Mouse (Mus musculus) megakaryocyte, embryonic 14.5 days (primary cell): ENCODE measurements around the gene Gm17332. TPM values are rescaled to one million over a fixed set of nuclear protein-coding genes. Genes with fewer than 3 reads are reported as not detected.

Source experiments
- H3K27me3 ChIP-seq: replicated peaks from 2 replicates; pipeline ENCODE3; 2012; ENCODE audit warnings: inconsistent platforms
- H3K36me3 ChIP-seq: replicated peaks from 2 replicates; pipeline ENCODE3; 2012; ENCODE audit warnings: low read length, inconsistent platforms, mixed read lengths
- H3K4me1 ChIP-seq: 2 replicates; pipeline ENCODE4 v1.6.1; 2012; ENCODE audit warnings: inconsistent platforms
- H3K4me3 ChIP-seq: replicated peaks from 2 replicates; pipeline ENCODE3; 2012; ENCODE audit warnings: moderate library complexity, mild to moderate bottlenecking, inconsistent platforms
- H3K9me3 ChIP-seq: 2 replicates; pipeline ENCODE4 v1.6.1; 2012; ENCODE audit warnings: inconsistent platforms
- FLI1 ChIP-seq: IDR thresholded peaks from 2 replicates; pipeline ENCODE4 v1.6.1; 2012; ENCODE audit warnings: low read length, inconsistent platforms, mixed read lengths
- GATA1 ChIP-seq: IDR thresholded peaks from 3 replicates; pipeline ENCODE4 v1.6.1; 2012; ENCODE audit warnings: mixed read lengths, low read length, inconsistent platforms, borderline replicate concordance
- polyA plus RNA-seq: library from polyadenylated mRNA; stranded (reverse); fragments of >175 nt; gene quantifications from 2 replicates; pipeline ENCODE4 v1.2.3, GENCODE M21; 2012; ENCODE audit warnings: low replicate concordance; ENCODE audit not compliant: insufficient read depth

Gm17332 gene
- polyA plus RNA-seq = not detected in 2 replicates

DNA sequence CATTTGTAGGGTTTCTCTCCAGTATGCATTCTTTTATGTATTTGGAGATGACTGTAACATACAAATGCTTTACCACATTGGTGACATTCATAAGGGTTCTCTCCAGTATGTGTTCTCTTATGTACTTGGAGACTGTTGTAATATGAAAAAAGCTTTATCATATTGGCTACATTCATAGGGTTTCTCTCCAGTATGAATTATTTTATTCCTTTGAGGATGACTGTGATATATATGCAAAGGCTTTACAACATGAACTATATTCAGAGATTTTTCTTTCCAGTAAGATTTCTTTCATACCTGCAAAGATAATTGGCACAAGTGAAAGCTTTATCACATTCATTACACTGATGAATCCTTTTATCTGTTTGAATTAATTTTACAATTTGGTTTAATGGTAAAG is at the start of gene Gm17332:
TSS of gene Gm17332 (minus strand) at position 101 of the 400 bp plus-strand sequence.
- H3K36me3 ChIP-seq = no peaks in the 10 kb centered on the region
- TF ChIP-seq FLI1 = no peak
- TF ChIP-seq GATA1 = no peak
- no peaks in the 10 kb centered on the region for H3K4me1 ChIP-seq
- H3K4me3 ChIP-seq = no peak within 1 kb of the TSS
- H3K27me3 ChIP-seq = no peaks in the 10 kb centered on the region
- H3K9me3 ChIP-seq = peaks cover 12% of the 10 kb centered on the region

DNA sequence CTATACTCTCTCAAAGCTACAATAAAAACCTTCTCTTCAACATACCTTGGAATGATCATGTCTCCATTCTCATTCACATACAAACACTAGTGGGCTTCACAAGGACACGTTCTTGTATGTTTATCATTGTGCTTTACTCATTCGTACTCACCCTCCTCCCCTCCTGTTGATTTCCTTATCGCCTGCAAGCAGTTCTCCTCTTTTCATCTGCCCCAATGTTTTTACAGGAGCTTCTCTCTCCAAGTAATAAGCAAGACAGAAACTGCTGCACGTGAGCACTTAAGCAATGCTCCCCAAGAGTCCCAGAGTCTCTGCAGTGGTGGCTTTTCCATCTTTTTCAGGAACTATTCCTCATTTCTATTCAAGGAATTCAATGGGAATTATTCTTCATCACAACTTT is 47.7 kb upstream of the Gm17332 start:
- Histone ChIP-seq H3K36me3 (no peaks in the 10 kb centered on the region), H3K27me3 (no peaks in the 10 kb centered on the region), H3K4me1 (peaks cover 45% of the 10 kb centered on the region), H3K9me3 (no peaks in the 10 kb centered on the region), H3K4me3 (no peak overlapping the region)
- TF ChIP-seq FLI1 = no peak
- no peak for TF ChIP-seq GATA1

DNA sequence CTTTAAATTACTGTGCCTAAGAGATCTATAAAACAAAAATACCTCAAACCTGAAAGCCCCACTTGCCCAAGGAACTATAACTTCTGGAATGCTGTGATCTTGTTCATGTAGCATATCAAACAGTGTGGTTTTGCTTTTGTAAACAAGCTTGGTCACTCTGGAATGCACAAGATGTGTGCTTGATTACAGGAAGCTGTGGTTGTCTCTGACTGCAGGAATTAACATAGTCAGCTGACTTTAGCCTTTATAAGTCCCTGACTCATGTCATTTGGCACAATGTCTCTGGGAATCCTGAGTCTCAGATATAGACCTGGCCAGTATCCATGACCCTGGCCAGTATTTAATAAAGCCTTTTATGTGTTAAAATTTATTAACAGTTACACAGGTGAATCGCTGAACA is 43.1 kb upstream of the Gm17332 start:
- H3K27me3 ChIP-seq = no peaks in the 10 kb centered on the region
- TF ChIP-seq FLI1 = no peak
- TF ChIP-seq GATA1 = no peak

DNA sequence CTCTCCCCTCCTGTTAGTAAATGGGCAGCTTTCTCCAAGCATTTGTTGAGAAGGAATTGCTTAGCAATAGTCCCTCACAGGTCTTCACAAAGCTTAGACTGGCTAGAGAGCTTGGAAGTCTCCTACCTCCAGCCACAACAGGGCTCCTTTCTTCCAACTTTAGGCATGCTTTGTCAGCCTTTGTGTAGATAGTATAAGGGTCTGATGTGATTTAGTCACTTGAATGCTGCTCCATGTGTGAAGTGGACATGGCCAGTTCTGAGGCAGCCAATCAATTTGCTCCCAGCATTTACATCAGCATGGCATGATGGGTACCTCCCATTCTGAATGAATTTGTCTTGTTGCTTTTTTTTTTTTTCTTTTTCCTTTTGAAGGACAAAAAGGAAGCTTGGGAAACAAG is 35.7 kb upstream of the Gm17332 start:
- Histone ChIP-seq H3K27me3 (no peaks in the 10 kb centered on the region), H3K4me3 (no peak overlapping the region), H3K36me3 (no peaks in the 10 kb centered on the region), H3K9me3 (no peaks in the 10 kb centered on the region), H3K4me1 (peaks cover 30% of the 10 kb centered on the region)
- no peak for TF ChIP-seq FLI1
- TF ChIP-seq GATA1 = no peak

More for the DNA sequence above, 43.1 kb upstream of the Gm17332 start:
- Histone ChIP-seq H3K9me3 (no peaks in the 10 kb centered on the region), H3K4me3 (no peak overlapping the region), H3K4me1 (peaks cover 58% of the 10 kb centered on the region), H3K36me3 (no peaks in the 10 kb centered on the region)

DNA sequence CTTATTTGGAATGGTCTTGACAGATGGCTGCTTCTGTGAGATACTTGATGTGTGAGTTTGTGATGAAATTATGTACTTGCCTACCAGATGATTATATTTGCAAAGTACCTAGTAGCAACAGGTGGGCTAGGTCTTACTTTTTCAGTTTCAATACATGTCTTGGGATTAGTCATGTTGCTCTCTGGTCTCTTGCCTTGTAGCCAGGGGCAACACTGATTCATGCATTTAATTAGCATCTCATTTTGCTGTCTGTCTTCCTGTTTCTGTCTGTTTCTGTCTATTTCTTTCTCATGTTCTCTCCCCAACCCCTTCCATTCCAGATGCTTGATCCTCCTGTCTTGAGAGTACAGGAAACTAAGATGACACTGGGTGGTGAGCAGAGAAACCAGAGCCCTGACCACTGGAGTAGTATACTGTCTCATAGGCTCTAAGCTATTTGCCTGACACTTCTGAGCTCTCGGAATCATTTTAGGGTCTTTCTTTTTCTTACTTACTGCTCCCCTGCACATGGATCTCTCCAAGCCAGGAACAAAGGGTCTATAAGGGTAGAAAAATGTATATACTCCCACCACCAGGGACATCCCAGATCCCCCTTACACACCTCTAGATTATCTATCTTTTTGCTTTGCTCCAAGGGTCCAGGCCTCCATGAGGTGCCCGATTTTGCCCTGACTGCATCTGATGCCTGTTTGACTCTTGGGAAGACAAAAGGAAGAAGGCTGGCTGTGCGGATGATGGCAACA is 13.5 kb upstream of the Gm17332 start:
- H3K4me1 ChIP-seq = no peaks in the 10 kb centered on the region; the same call in 1 of the 2 replicates

DNA sequence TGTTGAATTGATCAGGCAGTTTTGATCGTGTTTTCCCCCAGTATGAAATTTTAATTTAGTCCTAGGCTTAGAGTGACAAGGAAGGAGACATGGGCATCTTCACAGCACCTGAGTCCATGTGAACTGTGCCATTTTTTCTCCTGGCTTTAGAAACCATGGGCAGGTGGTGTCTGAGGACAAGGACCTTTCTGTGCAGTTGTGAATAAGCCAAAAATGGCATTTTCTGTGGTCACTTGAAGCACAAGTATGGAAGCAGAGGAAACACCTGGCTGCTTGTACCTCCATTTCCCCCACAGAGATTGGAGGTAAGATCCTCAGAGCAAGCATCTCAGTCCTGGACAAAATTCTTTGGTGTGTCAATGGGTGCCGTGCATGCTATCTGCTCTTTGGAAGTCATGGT is 12.5 kb upstream of the Gm17332 start:
- no peaks in the 10 kb centered on the region for H3K9me3 ChIP-seq

More for the DNA sequence above, 13.5 kb upstream of the Gm17332 start:
- Histone ChIP-seq H3K9me3 (no peaks in the 10 kb centered on the region), H3K27me3 (no peaks in the 10 kb centered on the region), H3K36me3 (no peaks in the 10 kb centered on the region), H3K4me3 (no peak overlapping the region)
- TF ChIP-seq GATA1 = no peak
- TF ChIP-seq FLI1 = no peak

DNA sequence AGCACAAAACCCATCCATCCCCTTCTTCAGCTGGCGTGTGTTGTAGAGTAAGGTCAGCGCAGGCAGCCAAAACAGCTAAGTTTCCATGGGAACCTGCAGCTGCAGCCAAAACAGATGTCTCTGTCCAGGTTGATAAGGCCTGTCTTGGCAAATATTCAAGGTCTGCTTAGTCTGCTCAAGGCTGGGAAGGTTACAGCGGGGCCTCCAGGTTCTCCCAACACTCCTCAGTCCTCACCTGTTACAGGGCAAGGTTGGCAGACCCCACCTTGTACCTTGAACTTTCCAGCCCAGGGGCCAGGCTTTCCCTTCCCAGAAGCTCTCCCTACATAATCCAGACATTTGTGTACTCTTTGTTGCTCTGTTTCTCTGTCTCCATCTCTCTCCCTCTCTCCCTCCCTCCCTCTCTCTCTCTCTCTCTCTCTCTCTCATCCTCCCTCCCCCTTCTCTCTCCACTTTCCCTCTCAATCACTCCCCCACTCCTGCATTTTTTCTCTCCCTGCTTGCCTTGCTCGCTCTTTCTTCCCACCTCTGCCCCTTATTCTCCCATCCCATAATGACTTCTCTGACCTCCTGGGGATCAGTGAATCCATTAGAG is 12.1 kb downstream of the Gm17332 start:
- peak overlapping the region; percentile 28 for H3K4me3 ChIP-seq
- no peaks in the 10 kb centered on the region for H3K36me3 ChIP-seq
- H3K4me1 ChIP-seq = no peaks in the 10 kb centered on the region; the same call in 1 of the 2 replicates
- H3K9me3 ChIP-seq = no peaks in the 10 kb centered on the region
- no peaks in the 10 kb centered on the region for H3K27me3 ChIP-seq
- TF ChIP-seq FLI1 (no peak), GATA1 (no peak)

More for the DNA sequence above, 12.5 kb upstream of the Gm17332 start:
- Histone ChIP-seq H3K4me1 (no peaks in the 10 kb centered on the region; the same call in 1 of the 2 replicates), H3K36me3 (no peaks in the 10 kb centered on the region), H3K4me3 (no peak overlapping the region), H3K27me3 (no peaks in the 10 kb centered on the region)
- no peak for TF ChIP-seq FLI1
- TF ChIP-seq GATA1 = no peak

DNA sequence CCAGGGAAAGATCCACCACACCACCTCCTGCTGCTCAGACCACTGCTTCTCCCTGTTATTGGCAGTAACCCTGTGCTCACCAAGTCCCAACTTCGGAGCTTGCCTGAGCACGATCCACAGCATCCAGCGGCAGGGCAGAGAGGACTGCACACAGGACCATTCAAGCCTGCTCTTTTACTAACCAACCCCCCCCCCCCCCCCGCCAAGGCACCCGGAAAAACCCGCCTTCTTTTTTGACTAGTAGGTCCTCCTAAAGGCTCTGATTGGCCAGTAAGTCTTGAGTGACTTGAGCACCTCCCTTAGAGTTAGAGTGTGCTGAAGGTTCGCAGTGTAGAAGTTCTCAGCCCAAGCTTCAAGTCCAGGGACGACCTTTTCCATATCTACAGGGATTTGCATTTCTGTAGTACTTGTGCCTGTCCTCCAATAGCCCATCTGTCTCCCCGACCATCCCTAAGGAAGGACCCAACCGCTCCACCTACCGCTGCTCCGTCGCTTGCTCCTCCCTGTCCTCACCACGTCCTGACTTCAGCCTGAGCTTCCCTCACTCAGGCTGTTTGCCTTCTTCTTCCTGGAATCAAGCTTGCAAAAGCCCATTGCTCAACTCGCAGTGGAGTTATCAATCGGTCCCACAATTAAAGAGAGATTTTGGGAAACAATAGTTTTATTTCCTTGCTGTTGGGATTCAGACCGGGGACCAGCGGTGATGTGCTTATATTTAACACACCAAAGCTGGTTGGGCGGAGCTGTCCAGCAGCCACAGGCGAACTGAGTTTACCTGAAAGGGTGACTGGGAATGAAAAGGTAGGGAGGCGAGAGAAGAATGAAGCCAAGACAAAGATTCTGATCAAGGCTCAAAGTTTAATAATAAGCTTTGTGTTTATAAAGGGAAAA is 12.9 kb downstream of the Gm17332 start:
- H3K36me3 ChIP-seq = no peaks in the 10 kb centered on the region
- H3K27me3 ChIP-seq = no peaks in the 10 kb centered on the region
- H3K4me1 ChIP-seq = no peaks in the 10 kb centered on the region; the same call in 1 of the 2 replicates
- TF ChIP-seq GATA1 = no peak
- no peak for TF ChIP-seq FLI1
- H3K9me3 ChIP-seq = no peaks in the 10 kb centered on the region
- peak overlapping the region; percentile 82 for H3K4me3 ChIP-seq

DNA sequence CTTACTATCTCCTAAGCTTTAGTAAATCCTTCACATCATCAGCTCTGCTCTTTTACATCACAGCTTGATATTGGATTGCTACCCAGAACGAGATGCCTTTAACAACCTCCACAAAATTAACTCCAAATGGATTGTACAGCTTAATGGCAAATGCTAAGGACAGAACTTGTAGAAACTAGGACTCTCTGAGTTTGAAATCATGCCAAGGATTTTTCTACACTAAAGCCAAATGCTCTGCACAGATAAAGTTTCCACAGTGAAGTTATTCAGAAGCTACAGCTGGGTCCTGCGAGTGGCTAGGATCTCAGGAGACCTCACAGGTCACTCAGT is 13.5 kb downstream of the Gm17332 start:
- no peaks in the 10 kb centered on the region for H3K36me3 ChIP-seq
- H3K4me1 ChIP-seq = no peaks in the 10 kb centered on the region; the same call in 1 of the 2 replicates
- TF ChIP-seq FLI1 (no peak), GATA1 (no peak)
- no peaks in the 10 kb centered on the region for H3K27me3 ChIP-seq
- no peaks in the 10 kb centered on the region for H3K9me3 ChIP-seq
- peak overlapping the region; percentile 82 for H3K4me3 ChIP-seq
